In genomic region chr10:20944339-20945008, GRCm38 (mm10) we compare ENCODE assay signal across 9 mouse cellular contexts. TPM values are rescaled to one million over a fixed set of nuclear protein-coding genes. Genes with fewer than 3 reads are reported as not detected.
A peak's percentile ranks its signal among the peaks of the same experiment; 100 is the strongest.
DNase-seq lines count a peak whose midpoint lies in the region; ATAC-seq and TF ChIP-seq lines count a peak whose summit lies in the region.
"Had no signal": no experiment of that assay in that cellular context is flagged by ENCODE, and none has a peak within 500 bp of the region (broad histone marks: within the 10 kb centered on the region; RNA-seq: fewer than 3 reads in every experiment).

No protein-coding gene starts in this region.

- no peaks in the 10 kb centered on the region for H3K27me3 ChIP-seq in lung, embryonic 14.5 days (ENCODE audit: insufficient read depth, low read length)
- no peaks in the 10 kb centered on the region for H3K27me3 ChIP-seq in hindbrain, embryonic 10.5 days (ENCODE audit: insufficient read depth, poor library complexity, severe bottlenecking)
- H3K27me3 ChIP-seq in limb, embryonic 10.5 days (ENCODE audit: low read depth, poor library complexity, severe bottlenecking), result no peaks in the 10 kb centered on the region
- H3K27me3 ChIP-seq: embryonic facial prominence, embryonic 13.5 days had no signal

- DNase-seq in lung, embryonic 14.5 days, result peak; percentile 56
- DNase-seq in lung, postnatal 25 days (ENCODE audit: low spot score), result no peak
- peak; percentile 29 for DNase-seq in hindbrain, embryonic 10.5 days (ENCODE audit: low spot score)
- peak; percentile 58 for DNase-seq in right cerebral cortex, postnatal 4 days
- no peak for DNase-seq in T-cell, adult 2 months (ENCODE audit: low spot score)
- DNase-seq in thymus, postnatal 25 days, result no peak
- DNase-seq in limb, embryonic 10.5 days (ENCODE audit: low spot score), result no peak

- no peak overlapping the region for H3K4me3 ChIP-seq in lung, embryonic 14.5 days (ENCODE audit: low read depth, low read length)
- H3K4me3 ChIP-seq in hindbrain, embryonic 10.5 days, result no peak overlapping the region
- no peak overlapping the region for H3K4me3 ChIP-seq in limb, embryonic 10.5 days
- H3K4me3 ChIP-seq: embryonic facial prominence, embryonic 13.5 days had no signal

- H3K4me1 ChIP-seq in lung, embryonic 14.5 days (ENCODE audit: insufficient read depth), result no peaks in the 10 kb centered on the region
- peaks cover 6% of the 10 kb centered on the region; the same call in 1 of the 2 replicates for H3K4me1 ChIP-seq in hindbrain, embryonic 10.5 days (replicated peaks)
- H3K4me1 ChIP-seq in limb, embryonic 10.5 days, result no peaks in the 10 kb centered on the region
- H3K4me1 ChIP-seq: embryonic facial prominence, embryonic 13.5 days had no signal

- ATAC-seq in lung, embryonic 14.5 days (ENCODE audit: insufficient read depth), result no peak
- ATAC-seq in megakaryocyte progenitor cell, adult 5-6 weeks (replicated peaks; ENCODE audit: poor library complexity), result 0 out of 2 replicates have a peak, but pooled peaks have one; percentile 57

- WGBS in lung, embryonic 14.5 days, result 49% methylated on average over 5 of the region's 5 CpGs
- 71% methylated on average over 5 of the region's 5 CpGs for WGBS in hindbrain, embryonic 10.5 days
- WGBS in limb, embryonic 10.5 days, result 72% methylated on average over 5 of the region's 5 CpGs

- H3K9ac ChIP-seq in lung, embryonic 14.5 days, result no peak overlapping the region
- H3K9ac ChIP-seq: embryonic facial prominence, embryonic 13.5 days had no signal

- H3K36me3 ChIP-seq in lung, embryonic 14.5 days (ENCODE audit: insufficient read depth), result no peaks in the 10 kb centered on the region
- no peaks in the 10 kb centered on the region for H3K36me3 ChIP-seq in hindbrain, embryonic 10.5 days
- no peaks in the 10 kb centered on the region for H3K36me3 ChIP-seq in limb, embryonic 10.5 days
- H3K36me3 ChIP-seq: embryonic facial prominence, embryonic 13.5 days had no signal

- H3K4me2 ChIP-seq in lung, embryonic 14.5 days, result no peak overlapping the region
- H3K4me2 ChIP-seq: embryonic facial prominence, embryonic 13.5 days had no signal

- no peak overlapping the region for H3K27ac ChIP-seq in lung, embryonic 14.5 days (ENCODE audit: low read depth)
- H3K27ac ChIP-seq in hindbrain, embryonic 10.5 days, result no peak overlapping the region
- no peak overlapping the region for H3K27ac ChIP-seq in limb, embryonic 10.5 days
- H3K27ac ChIP-seq: embryonic facial prominence, embryonic 13.5 days had no signal

- no peaks in the 10 kb centered on the region for H3K9me3 ChIP-seq in lung, embryonic 14.5 days (ENCODE audit: low read depth, low read length)
- H3K9me3 ChIP-seq in hindbrain, embryonic 10.5 days, result no peaks in the 10 kb centered on the region
- H3K9me3 ChIP-seq in limb, embryonic 10.5 days (replicated peaks), result no peaks in the 10 kb centered on the region
- H3K9me3 ChIP-seq: embryonic facial prominence, embryonic 13.5 days had no signal

- TF ChIP-seq CTCF in lung, embryonic 14.5 days (IDR thresholded peaks at IDR 0.05; ENCODE audit: low read depth), result no peak

RNA-seq across cellular contexts. Expression of gene Ahi1, which starts 7.9 kb away (rescaled TPM):
- polyA plus RNA-seq in lung, embryonic 14.5 days (2014; fragmentation: Nextera tagmentation; extraction: Ambion mirVana), result 7.9 and 8.1 TPM in 2 replicates
- 16.0 and 16.1 TPM in 2 replicates for polyA plus RNA-seq in hindbrain, embryonic 10.5 days (2016; fragmentation: Nextera tagmentation; extraction: Ambion mirVana)
- total RNA-seq in megakaryocyte progenitor cell, adult 5-6 weeks (2015), result 6.5 and 7.6 TPM in 2 replicates
- total RNA-seq in megakaryocyte progenitor cell, adult 5-6 weeks (2017), result 4.3 and 4.8 TPM in 2 replicates
- polyA plus RNA-seq in limb, embryonic 10.5 days (2016; fragmentation: Nextera tagmentation; extraction: Ambion mirVana), result 8.6 and 10.4 TPM in 2 replicates

Comparison
In these comparisons a context has a peak if more than half of its experiments do, and no peak if none do; other contexts are left out.
1. DNase-seq: peak in lung, embryonic 14.5 days (single experiment), hindbrain, embryonic 10.5 days (single experiment) and right cerebral cortex, postnatal 4 days (single experiment); none in lung, postnatal 25 days (single experiment), T-cell, adult 2 months (single experiment), thymus, postnatal 25 days (single experiment) and limb, embryonic 10.5 days (single experiment).